Mouse (Mus musculus) ES-CJ7 (cell line): ENCODE measurements at regions not wholly inside any gene's neighbourhood (a gene's known extent, or its start where the extent isn't known, plus 50 kb on each side); places are given as distances from the start of the nearest gene placed in this dataset.

Source experiments
- DNase-seq: peaks from one replicate; pipeline ENCODE4 v3.0.0; 2011; ENCODE audit warnings: low read depth, low spot score

GRCm38 (mm10) chr11:31821479-31822411 is 50.3 kb upstream of the Cpeb4 start:
- DNase-seq = no peak
